Mouse (Mus musculus) midbrain, postnatal 0 days (tissue): Measurements from ENCODE around the gene Parp14. TPM values are rescaled to one million over a fixed set of nuclear protein-coding genes. Genes with fewer than 3 reads are reported as not detected.

Experiments used
- ATAC-seq: fragments of 200-750 bp; cut with Nextera tagmentation; 2 replicates; pipeline ENCODE4 v1.8.0; 2017; ENCODE audit warnings: moderate number of reproducible peaks, mild to moderate bottlenecking, moderate TSS enrichment, moderate library complexity; ENCODE audit not compliant: low FRiP score
- DNase-seq: peaks from one replicate; pipeline ENCODE4 v3.0.0-alpha.2; 2015; ENCODE audit warnings: low spot score
- H3K27ac ChIP-seq: fragments of 300-500 bp; sonication (generic); 2 replicates; pipeline ENCODE4 v1.5.1; 2014; ENCODE audit warnings: low read depth, mild to moderate bottlenecking, low read length, mixed read lengths
- H3K27me3 ChIP-seq: fragments of 300-500 bp; sonication (generic); 2 replicates; pipeline ENCODE4 v1.6.1; 2014; ENCODE audit warnings: low read length, control low read depth, mixed read lengths; ENCODE audit not compliant: insufficient read depth
- H3K36me3 ChIP-seq: fragments of 300-500 bp; sonication (generic); 2 replicates; pipeline ENCODE4 v1.6.1; 2014; ENCODE audit warnings: low read length, control low read depth, mixed read lengths; ENCODE audit not compliant: insufficient read depth
- H3K4me1 ChIP-seq: fragments of 300-500 bp; sonication (generic); 2 replicates; pipeline ENCODE4 v1.6.1; 2014; ENCODE audit warnings: mild to moderate bottlenecking, control low read depth, antibody characterized with exemption, low read length, mixed read lengths; ENCODE audit not compliant: insufficient read depth
- H3K4me2 ChIP-seq: fragments of 300-500 bp; sonication (generic); 2 replicates; pipeline ENCODE4 v1.6.1; 2014; ENCODE audit warnings: low read depth, mild to moderate bottlenecking, low read length, mixed read lengths; ENCODE audit not compliant: poor library complexity, severe bottlenecking
- H3K4me3 ChIP-seq: fragments of 300-500 bp; sonication (generic); 2 replicates; pipeline ENCODE4 v1.5.1; 2014; ENCODE audit warnings: low read depth, mild to moderate bottlenecking, low read length, moderate library complexity
- H3K9ac ChIP-seq: fragments of 300-500 bp; sonication (generic); replicated peaks from 2 replicates; pipeline ENCODE4 v1.6.1; 2014; ENCODE audit warnings: mild to moderate bottlenecking, low read length, moderate library complexity, mixed read lengths; ENCODE audit not compliant: poor library complexity, severe bottlenecking
- H3K9me3 ChIP-seq: fragments of 300-500 bp; sonication (generic); 2 replicates; pipeline ENCODE4 v1.6.1; 2016; ENCODE audit warnings: low read length, control low read depth
- CTCF ChIP-seq: IDR thresholded peaks from 2 replicates; pipeline ENCODE4 v1.5.1; 2016; ENCODE audit warnings: antibody characterized with exemption, mild to moderate bottlenecking
- WGBS: fragments of 180-500 bp; shearing (Covaris S2); extraction: QIAGEN DNeasy Blood & Tissue Kit; methylation state at CpG from one replicate; pipeline ENCODE4 v1.1.7; 2014; 5-methylcytosine and 5-hydroxymethylcytosine counted together
- polyA plus RNA-seq: library from polyadenylated mRNA; unstranded; fragments of >200 nt; fragmentation: Nextera tagmentation; extraction: Ambion mirVana; gene quantifications from 2 replicates; pipeline ENCODE4 v1.2.1, GENCODE M21; 2015
- total RNA-seq: library from RNA; depleted of rRNA; stranded (reverse); fragments of >200 nt; gene quantifications from 2 replicates; pipeline ENCODE4 v1.2.3, GENCODE M21; 2014

Parp14 gene
- total and polyA plus RNA-seq, 2 experiments from 2014 or later: 0.22 to 1.2 TPM

- Histone ChIP-seq H3K4me1 (no peaks in the 10 kb centered on the region), H3K27me3 (no peaks in the 10 kb centered on the region), H3K9me3 (no peaks in the 10 kb centered on the region), H3K9ac (no peak overlapping the region), H3K4me3 (no peak overlapping the region), H3K4me2 (no peak overlapping the region), H3K36me3 (no peaks in the 10 kb centered on the region), H3K27ac (no peak overlapping the region)
- no peak for ATAC-seq
- peak; percentile 63 for TF ChIP-seq CTCF
- 19% methylated on average over 1 of the region's 1 CpGs for WGBS
- DNase-seq: peak; percentile 37
These were observed 31.7 kb downstream of the Parp14 start for GRCm38 (mm10) chr16:35839680-35840079.

- Histone ChIP-seq H3K4me3 (no peak overlapping the region), H3K4me2 (no peak overlapping the region), H3K27me3 (no peaks in the 10 kb centered on the region), H3K9ac (no peak overlapping the region), H3K36me3 (no peaks in the 10 kb centered on the region), H3K4me1 (no peaks in the 10 kb centered on the region), H3K9me3 (no peaks in the 10 kb centered on the region), H3K27ac (no peak overlapping the region)
- DNase-seq: no peak
- ATAC-seq: no peak
- TF ChIP-seq CTCF: no peak
- 89% methylated on average over 8 of the region's 8 CpGs for WGBS
These were observed 36.7 kb downstream of the Parp14 start for GRCm38 (mm10) chr16:35834653-35835052.

- H3K4me3 ChIP-seq: no peak overlapping the region
- no peaks in the 10 kb centered on the region for H3K27me3 ChIP-seq
- TF ChIP-seq CTCF: no peak
- no peaks in the 10 kb centered on the region for H3K9me3 ChIP-seq
- H3K4me2 ChIP-seq: no peak overlapping the region
- WGBS: 78% methylated on average over 3 of the region's 3 CpGs
- no peak overlapping the region for H3K9ac ChIP-seq
- ATAC-seq (no peak), DNase-seq (no peak)
- H3K36me3 ChIP-seq: no peaks in the 10 kb centered on the region
- H3K4me1 ChIP-seq: no peaks in the 10 kb centered on the region
- H3K27ac ChIP-seq: no peak overlapping the region
These were observed 38.4 kb downstream of the Parp14 start for GRCm38 (mm10) chr16:35832926-35833325.

- Histone ChIP-seq H3K27ac (no peak overlapping the region), H3K27me3 (no peaks in the 10 kb centered on the region), H3K4me1 (no peaks in the 10 kb centered on the region), H3K4me2 (no peak overlapping the region), H3K4me3 (no peak overlapping the region), H3K9me3 (no peaks in the 10 kb centered on the region), H3K9ac (no peak overlapping the region), H3K36me3 (peaks cover 11% of the 10 kb centered on the region; the same call in 1 of the 2 replicates)
- TF ChIP-seq CTCF: no peak
- ATAC-seq (no peak), DNase-seq (peak; percentile 15)
- 25% methylated on average over 7 of the region's 7 CpGs for WGBS
These were observed 41.3 kb downstream of the Parp14 start for GRCm38 (mm10) chr16:35829999-35830398.

GRCm38 (mm10) chr16:35817255-35818089 lies 53.9 kb downstream of the Parp14 start:
- WGBS: 35% methylated on average over 13 of the region's 13 CpGs
- H3K27me3 ChIP-seq: no peaks in the 10 kb centered on the region
- H3K36me3 ChIP-seq: peaks cover 6% of the 10 kb centered on the region; the same call in 1 of the 2 replicates
- DNase-seq: peak; percentile 86
- no peak overlapping the region for H3K4me3 ChIP-seq
- no peak overlapping the region for H3K4me2 ChIP-seq
- no peaks in the 10 kb centered on the region for H3K9me3 ChIP-seq
- H3K27ac ChIP-seq: no peak overlapping the region
- peak; percentile 77 for ATAC-seq
- no peaks in the 10 kb centered on the region for H3K4me1 ChIP-seq
- peak; percentile 100 for TF ChIP-seq CTCF
- H3K9ac ChIP-seq: no peak overlapping the region

GRCm38 (mm10) chr16:35813119-35813518 lies 58.2 kb downstream of the Parp14 start:
- H3K27ac ChIP-seq: no peak overlapping the region
- no peaks in the 10 kb centered on the region for H3K4me1 ChIP-seq
- H3K27me3 ChIP-seq: no peaks in the 10 kb centered on the region
- no peaks in the 10 kb centered on the region; the same call in 1 of the 2 replicates for H3K36me3 ChIP-seq
- no peaks in the 10 kb centered on the region for H3K9me3 ChIP-seq
- no peak for TF ChIP-seq CTCF
- H3K4me3 ChIP-seq: no peak overlapping the region
- 82% methylated on average over 3 of the region's 3 CpGs for WGBS
- DNase-seq (no peak), ATAC-seq (no peak)
- no peak overlapping the region for H3K4me2 ChIP-seq
- H3K9ac ChIP-seq: no peak overlapping the region
